Mouse (Mus musculus) small intestine, adult 2 months (tissue): Measurements from ENCODE around the gene Alg12.

Experiments used
- CTCF ChIP-seq: fragments of 200-500 bp; IDR thresholded peaks from 2 replicates; pipeline ENCODE4 v1.5.1; 2012; ENCODE audit warnings: low read depth, mild to moderate bottlenecking, control low read depth, inconsistent platforms, low read length, moderate library complexity, mixed read lengths; ENCODE audit not compliant: insufficient replicate concordance, insufficient read length; ENCODE audit errors: extremely low read depth
- POLR2A ChIP-seq: fragments of 200-500 bp; IDR thresholded peaks from 2 replicates; pipeline ENCODE4 v1.6.1; 2012; ENCODE audit warnings: low read depth, mild to moderate bottlenecking, control low read depth, inconsistent platforms, low read length, moderate library complexity

DNA sequence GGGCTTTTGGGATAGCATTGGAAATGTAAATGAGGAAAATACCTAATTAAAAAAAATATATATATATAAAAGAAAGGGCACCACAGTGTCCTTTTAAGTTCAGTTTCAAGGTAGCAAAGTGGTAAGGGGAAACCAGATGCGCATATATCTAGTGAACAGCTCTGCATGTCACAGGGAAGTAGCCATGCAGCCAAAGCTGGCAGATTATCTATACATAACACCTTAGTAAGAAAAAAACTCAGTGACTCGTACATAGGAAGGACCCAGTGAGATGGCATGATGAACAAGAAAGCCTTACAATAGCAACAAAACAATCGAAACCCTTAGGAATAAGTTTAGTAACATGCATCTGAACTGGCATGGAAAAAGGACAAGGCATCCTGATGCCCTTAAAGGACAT, 17.2 kb downstream of the Alg12 start:
- TF ChIP-seq POLR2A (no peak), CTCF (no peak)
